Mouse (Mus musculus): ENCODE measurements around the gene Cwh43. TPM values are rescaled to one million over a fixed set of nuclear protein-coding genes. Genes with fewer than 3 reads are reported as not detected.

Gene Cwh43
- polyA plus RNA-seq, 1 experiment: not detected

DNA sequence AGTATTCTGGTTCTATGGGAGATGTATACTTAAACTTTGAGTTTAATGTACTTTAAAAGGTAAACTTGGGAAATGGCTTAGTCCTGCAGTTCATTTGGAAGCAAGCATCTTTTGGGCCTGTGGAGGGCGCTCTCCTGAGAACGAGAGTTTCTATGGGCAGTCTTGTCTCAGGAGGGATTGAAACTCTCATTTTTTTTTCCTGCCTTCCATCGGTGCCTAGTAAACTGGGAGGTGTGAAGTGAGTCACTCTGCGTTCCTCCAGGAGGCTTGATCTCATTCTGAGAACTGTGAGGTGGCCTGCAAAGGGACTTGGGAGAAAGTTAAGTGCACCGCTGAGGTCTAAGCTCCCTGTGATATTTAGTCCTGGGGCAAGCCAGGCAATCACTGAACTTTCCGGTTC is 986 bp downstream of the Cwh43 start:
- H3ac ChIP-seq (ENCODE audit: control insufficient read depth, insufficient read length, low read depth): no peak overlapping the region
- no peak overlapping the region for H3K4me3 ChIP-seq (ENCODE audit: insufficient read depth, poor library complexity, severe bottlenecking)
- H3K36me3 ChIP-seq (ENCODE audit: control insufficient read depth, insufficient read depth): no peaks in the 10 kb centered on the region
- no peaks in the 10 kb centered on the region for H3K79me3 ChIP-seq (ENCODE audit: low read depth)
- peaks cover 5% of the 10 kb centered on the region for H3K27me3 ChIP-seq (ENCODE audit: control insufficient read depth, insufficient read depth, insufficient read length)
- H3K79me2 ChIP-seq (ENCODE audit: control insufficient read depth, insufficient read depth): no peaks in the 10 kb centered on the region
- TF ChIP-seq CEBPB (IDR thresholded peaks at IDR 0.05; ENCODE audit: low read depth) (no peak), MYOG (IDR thresholded peaks at IDR 0.05; ENCODE audit: control insufficient read depth, extremely low read depth, insufficient read length) (no peak), MYOD1 (IDR thresholded peaks at IDR 0.05; ENCODE audit: control insufficient read depth, insufficient read length, low read depth) (no peak), MAX (IDR thresholded peaks at IDR 0.05) (no peak), CTCF (IDR thresholded peaks at IDR 0.05; ENCODE audit: control insufficient read depth, insufficient read depth, insufficient read length) (no peak), USF1 (IDR thresholded peaks at IDR 0.05; ENCODE audit: low read depth) (no peak), FOSL1 (IDR thresholded peaks at IDR 0.05; ENCODE audit: insufficient read depth, low read length, poor library complexity, severe bottlenecking) (no peak)

DNA sequence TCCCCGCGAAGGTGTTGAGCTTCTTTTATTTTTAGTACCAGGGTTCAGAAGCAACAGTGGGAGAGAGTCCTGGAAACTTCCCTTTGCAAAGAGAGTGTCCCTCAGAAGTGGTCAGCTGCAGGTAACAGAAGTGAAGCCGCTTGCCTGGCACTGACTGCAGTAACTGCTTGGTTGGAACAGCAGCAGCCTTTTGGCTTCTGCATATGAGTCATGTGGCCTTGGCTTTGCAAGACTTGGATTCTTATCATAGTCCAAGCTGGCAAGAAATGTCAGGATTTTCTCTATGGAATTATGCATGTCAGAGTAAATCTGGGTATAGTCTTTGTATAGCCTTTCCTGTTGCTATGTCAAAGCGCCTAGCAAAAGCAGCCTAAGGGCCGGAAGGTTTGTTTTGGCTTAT is 4.1 kb downstream of the Cwh43 start:
- Histone ChIP-seq H3K36me3 (ENCODE audit: control insufficient read depth, insufficient read depth) (no peaks in the 10 kb centered on the region), H3K27me3 (ENCODE audit: control insufficient read depth, insufficient read depth, insufficient read length) (peaks cover 5% of the 10 kb centered on the region), H3K4me3 (ENCODE audit: insufficient read depth, poor library complexity, severe bottlenecking) (no peak overlapping the region), H3K79me3 (ENCODE audit: low read depth) (no peaks in the 10 kb centered on the region), H3ac (ENCODE audit: control insufficient read depth, insufficient read length, low read depth) (no peak overlapping the region), H3K79me2 (ENCODE audit: control insufficient read depth, insufficient read depth) (no peaks in the 10 kb centered on the region)
- TF ChIP-seq USF1 (IDR thresholded peaks at IDR 0.05; ENCODE audit: low read depth): no peak
- no peak for TF ChIP-seq MAX (IDR thresholded peaks at IDR 0.05)
- no peak for TF ChIP-seq FOSL1 (IDR thresholded peaks at IDR 0.05; ENCODE audit: insufficient read depth, low read length, poor library complexity, severe bottlenecking)
- no peak for TF ChIP-seq CEBPB (IDR thresholded peaks at IDR 0.05; ENCODE audit: low read depth)
- no peak for TF ChIP-seq MYOG (IDR thresholded peaks at IDR 0.05; ENCODE audit: control insufficient read depth, extremely low read depth, insufficient read length)

DNA sequence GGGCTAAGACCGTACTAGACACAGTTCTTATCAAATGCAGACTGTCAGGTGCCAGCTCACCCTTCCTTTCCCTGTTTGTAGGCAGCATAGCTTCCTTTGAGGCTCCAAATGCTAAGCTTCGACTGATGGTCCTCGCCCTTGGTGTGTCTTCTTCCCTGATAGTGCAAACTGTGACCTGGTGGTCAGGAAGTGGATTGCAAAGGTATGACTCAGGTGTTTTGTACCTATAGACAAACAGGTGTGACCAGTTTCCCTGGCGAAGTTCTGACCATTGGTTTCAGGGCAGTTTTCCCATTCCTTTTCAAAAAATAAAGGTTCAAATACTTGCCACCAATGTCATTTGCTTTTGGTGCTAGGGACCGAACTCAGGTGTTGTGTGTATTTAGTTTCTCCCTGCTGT is 5.9 kb downstream of the Cwh43 start:
- Histone ChIP-seq H3K4me3 (ENCODE audit: insufficient read depth, poor library complexity, severe bottlenecking) (no peak overlapping the region), H3K79me3 (ENCODE audit: low read depth) (no peaks in the 10 kb centered on the region), H3ac (ENCODE audit: control insufficient read depth, insufficient read length, low read depth) (no peak overlapping the region), H3K79me2 (ENCODE audit: control insufficient read depth, insufficient read depth) (no peaks in the 10 kb centered on the region), H3K27me3 (ENCODE audit: control insufficient read depth, insufficient read depth, insufficient read length) (peaks cover 5% of the 10 kb centered on the region), H3K36me3 (ENCODE audit: control insufficient read depth, insufficient read depth) (no peaks in the 10 kb centered on the region)
- TF ChIP-seq MYOG (IDR thresholded peaks at IDR 0.05; ENCODE audit: control insufficient read depth, extremely low read depth, insufficient read length) (no peak), FOSL1 (IDR thresholded peaks at IDR 0.05; ENCODE audit: insufficient read depth, low read length, poor library complexity, severe bottlenecking) (no peak), CEBPB (IDR thresholded peaks at IDR 0.05; ENCODE audit: low read depth) (no peak), MYOD1 (IDR thresholded peaks at IDR 0.05; ENCODE audit: control insufficient read depth, insufficient read length, low read depth) (no peak), USF1 (IDR thresholded peaks at IDR 0.05; ENCODE audit: low read depth) (no peak), MAX (IDR thresholded peaks at IDR 0.05) (no peak), CTCF (IDR thresholded peaks at IDR 0.05; ENCODE audit: control insufficient read depth, insufficient read depth, insufficient read length) (no peak)

DNA sequence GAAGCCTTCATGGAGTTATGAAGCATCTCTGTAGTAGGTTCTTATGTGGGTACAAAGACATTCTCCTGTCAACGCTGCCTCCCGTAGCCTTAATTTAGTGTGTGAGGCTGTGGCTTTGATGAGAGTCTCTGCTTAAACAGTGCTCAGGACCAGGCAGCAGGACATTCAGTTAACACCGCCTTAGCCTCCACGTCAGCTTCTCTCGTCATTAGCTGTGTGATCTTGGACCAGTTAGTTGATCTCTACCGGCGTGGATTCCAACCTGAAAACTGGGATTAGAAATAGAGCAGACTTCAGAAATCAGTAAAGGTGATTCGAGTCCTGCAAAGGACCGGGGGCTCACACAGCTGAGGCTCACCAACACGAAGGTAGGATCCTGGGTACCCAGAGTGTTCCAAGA is 8.3 kb downstream of the Cwh43 start:
- no peaks in the 10 kb centered on the region for H3K79me3 ChIP-seq (ENCODE audit: low read depth)
- no peak for TF ChIP-seq MYOD1 (IDR thresholded peaks at IDR 0.05; ENCODE audit: control insufficient read depth, insufficient read length, low read depth)
- no peak for TF ChIP-seq MAX (IDR thresholded peaks at IDR 0.05)
- TF ChIP-seq CTCF (IDR thresholded peaks at IDR 0.05; ENCODE audit: control insufficient read depth, insufficient read depth, insufficient read length): no peak
- no peak for TF ChIP-seq MYOG (IDR thresholded peaks at IDR 0.05; ENCODE audit: control insufficient read depth, extremely low read depth, insufficient read length)
- no peak for TF ChIP-seq USF1 (IDR thresholded peaks at IDR 0.05; ENCODE audit: low read depth)
- no peak for TF ChIP-seq FOSL1 (IDR thresholded peaks at IDR 0.05; ENCODE audit: insufficient read depth, low read length, poor library complexity, severe bottlenecking)
- TF ChIP-seq CEBPB (IDR thresholded peaks at IDR 0.05; ENCODE audit: low read depth): no peak

DNA sequence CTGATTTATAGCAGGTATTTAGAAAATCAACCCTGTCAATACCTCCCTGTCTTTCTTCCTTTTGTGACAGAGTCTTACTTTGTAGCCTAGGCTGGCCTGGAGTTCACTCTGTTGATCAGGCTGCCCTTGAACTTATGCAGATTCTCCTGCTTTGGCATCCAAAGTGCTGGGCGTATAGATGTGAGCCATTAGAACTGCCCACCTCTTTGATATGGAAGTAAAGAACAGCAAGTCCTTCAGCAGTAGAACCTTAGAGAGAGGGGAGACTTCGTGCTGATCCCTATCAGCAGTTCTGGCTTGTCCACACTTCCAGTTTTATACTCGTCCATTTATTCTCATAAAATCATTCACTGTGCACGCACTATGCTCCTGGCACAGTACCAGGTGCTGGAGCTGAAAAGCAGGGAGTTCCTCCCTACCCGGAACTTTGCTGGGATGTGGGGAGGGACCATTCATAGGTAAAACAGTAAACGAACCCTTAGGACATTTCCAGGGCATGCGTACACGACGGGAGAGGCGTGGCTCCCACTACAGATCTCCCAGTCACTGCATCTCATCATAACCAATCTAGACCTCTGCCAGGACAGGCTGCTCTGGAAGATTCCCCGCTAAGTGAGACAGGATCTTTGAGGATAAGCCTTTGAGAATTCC is 13.3 kb downstream of the Cwh43 start:
- Histone ChIP-seq H3K4me3 (ENCODE audit: insufficient read depth, poor library complexity, severe bottlenecking) (no peak overlapping the region), H3K79me2 (ENCODE audit: control insufficient read depth, insufficient read depth) (no peaks in the 10 kb centered on the region), H3K36me3 (ENCODE audit: control insufficient read depth, insufficient read depth) (no peaks in the 10 kb centered on the region), H3ac (ENCODE audit: control insufficient read depth, insufficient read length, low read depth) (no peak overlapping the region), H3K79me3 (ENCODE audit: low read depth) (no peaks in the 10 kb centered on the region), H3K27me3 (ENCODE audit: control insufficient read depth, insufficient read depth, insufficient read length) (peaks cover 9% of the 10 kb centered on the region)
- TF ChIP-seq MYOG (IDR thresholded peaks at IDR 0.05; ENCODE audit: control insufficient read depth, extremely low read depth, insufficient read length): no peak
- TF ChIP-seq FOSL1 (IDR thresholded peaks at IDR 0.05; ENCODE audit: insufficient read depth, low read length, poor library complexity, severe bottlenecking): no peak
- no peak for TF ChIP-seq CTCF (IDR thresholded peaks at IDR 0.05; ENCODE audit: control insufficient read depth, insufficient read depth, insufficient read length)
- no peak for TF ChIP-seq MYOD1 (IDR thresholded peaks at IDR 0.05; ENCODE audit: control insufficient read depth, insufficient read length, low read depth)
- TF ChIP-seq USF1 (IDR thresholded peaks at IDR 0.05; ENCODE audit: low read depth): no peak
- no peak for TF ChIP-seq CEBPB (IDR thresholded peaks at IDR 0.05; ENCODE audit: low read depth)
- TF ChIP-seq MAX (IDR thresholded peaks at IDR 0.05): no peak

More for the DNA sequence above, 8.3 kb downstream of the Cwh43 start:
- Histone ChIP-seq H3K4me3 (ENCODE audit: insufficient read depth, poor library complexity, severe bottlenecking) (no peak overlapping the region), H3K79me2 (ENCODE audit: control insufficient read depth, insufficient read depth) (no peaks in the 10 kb centered on the region), H3K36me3 (ENCODE audit: control insufficient read depth, insufficient read depth) (no peaks in the 10 kb centered on the region), H3ac (ENCODE audit: control insufficient read depth, insufficient read length, low read depth) (no peak overlapping the region), H3K27me3 (ENCODE audit: control insufficient read depth, insufficient read depth, insufficient read length) (peaks cover 7% of the 10 kb centered on the region)

Data from C2C12 (cell line).